Mouse (Mus musculus) heart, embryonic 15.5 days (tissue): ENCODE results near the gene Snx7. TPM values are rescaled to one million over a fixed set of nuclear protein-coding genes. Genes with fewer than 3 reads are reported as not detected.

Experiments
- ATAC-seq: fragments of 200-750 bp; cut with Nextera tagmentation; replicated peaks from 2 replicates; pipeline ENCODE4 v1.8.0; 2017; ENCODE audit warnings: low read depth, moderate TSS enrichment; ENCODE audit not compliant: insufficient number of reproducible peaks, insufficient read depth, low FRiP score
- H3K27ac ChIP-seq: fragments of 300-500 bp; sonication (generic); 2 replicates; pipeline ENCODE4 v1.5.1; 2015; ENCODE audit warnings: mild to moderate bottlenecking, inconsistent platforms
- H3K27me3 ChIP-seq: fragments of 300-500 bp; sonication (generic); 2 replicates; pipeline ENCODE4 v1.6.1; 2015; ENCODE audit warnings: inconsistent platforms
- H3K36me3 ChIP-seq: fragments of 300-500 bp; sonication (generic); 2 replicates; pipeline ENCODE4 v1.6.1; 2015; ENCODE audit warnings: mild to moderate bottlenecking, inconsistent platforms
- H3K4me1 ChIP-seq: fragments of 300-500 bp; sonication (generic); replicated peaks from 2 replicates; pipeline ENCODE4 v1.6.1; 2015; ENCODE audit warnings: inconsistent platforms
- H3K4me2 ChIP-seq: fragments of 300-500 bp; sonication (generic); 2 replicates; pipeline ENCODE4 v1.6.1; 2015; ENCODE audit warnings: inconsistent platforms, mild to moderate bottlenecking, moderate library complexity
- H3K4me3 ChIP-seq: fragments of 300-500 bp; sonication (generic); 2 replicates; pipeline ENCODE4 v1.5.1; 2015; ENCODE audit warnings: mild to moderate bottlenecking, inconsistent platforms
- H3K9ac ChIP-seq: fragments of 300-500 bp; sonication (generic); 2 replicates; pipeline ENCODE4 v1.6.1; 2015; ENCODE audit warnings: mild to moderate bottlenecking, inconsistent platforms
- H3K9me3 ChIP-seq: fragments of 300-500 bp; sonication (generic); replicated peaks from 2 replicates; pipeline ENCODE4 v1.6.1; 2016; ENCODE audit warnings: inconsistent platforms
- WGBS: fragments of 180-500 bp; shearing (Covaris S2); methylation state at CpG from one replicate; pipeline ENCODE4 v1.1.7; 2015; ENCODE audit warnings: mixed read lengths; 5-methylcytosine and 5-hydroxymethylcytosine counted together
- polyA plus RNA-seq: library from polyadenylated mRNA; unstranded; fragments of >200 nt; fragmentation: Nextera tagmentation; extraction: Ambion mirVana; gene quantifications from 2 replicates; pipeline ENCODE4 v1.2.1, GENCODE M21; 2015

The Snx7 gene
- polyA plus RNA-seq, 1 experiment from 2014 or later = 43.8 TPM

GRCm38 (mm10) chr3:117814218-117814617 lies 54.5 kb downstream of the Snx7 start:
- Histone ChIP-seq H3K4me2 (no peak overlapping the region), H3K9ac (no peak overlapping the region), H3K27ac (no peak overlapping the region), H3K27me3 (no peaks in the 10 kb centered on the region), H3K4me1 (no peaks in the 10 kb centered on the region), H3K4me3 (no peak overlapping the region), H3K36me3 (0 out of 2 replicates have a peak, but pooled peaks cover 5% of the 10 kb centered on the region), H3K9me3 (no peaks in the 10 kb centered on the region)
- no peak for ATAC-seq
- 84% methylated on average over 2 of the region's 2 CpGs for WGBS

GRCm38 (mm10) chr3:117812135-117812534 lies 56.6 kb downstream of the Snx7 start:
- 77% methylated on average over 4 of the region's 4 CpGs for WGBS
- no peak overlapping the region for H3K27ac ChIP-seq
- ATAC-seq = no peak

GRCm38 (mm10) chr3:117805782-117806181 lies 63.0 kb downstream of the Snx7 start:
- Histone ChIP-seq H3K4me1 (no peaks in the 10 kb centered on the region), H3K27ac (no peak overlapping the region), H3K9ac (no peak overlapping the region), H3K4me3 (no peak overlapping the region), H3K36me3 (peaks cover 2% of the 10 kb centered on the region; the same call in 1 of the 2 replicates), H3K4me2 (no peak overlapping the region), H3K9me3 (no peaks in the 10 kb centered on the region), H3K27me3 (no peaks in the 10 kb centered on the region)
- 80% methylated on average over 6 of the region's 6 CpGs for WGBS
- ATAC-seq = no peak

More at GRCm38 (mm10) chr3:117812135-117812534, 56.6 kb downstream of the Snx7 start:
- Histone ChIP-seq H3K4me2 (no peak overlapping the region), H3K4me3 (no peak overlapping the region), H3K9ac (no peak overlapping the region), H3K27me3 (no peaks in the 10 kb centered on the region), H3K36me3 (0 out of 2 replicates have a peak, but pooled peaks cover 5% of the 10 kb centered on the region), H3K9me3 (no peaks in the 10 kb centered on the region), H3K4me1 (no peaks in the 10 kb centered on the region)

DNA sequence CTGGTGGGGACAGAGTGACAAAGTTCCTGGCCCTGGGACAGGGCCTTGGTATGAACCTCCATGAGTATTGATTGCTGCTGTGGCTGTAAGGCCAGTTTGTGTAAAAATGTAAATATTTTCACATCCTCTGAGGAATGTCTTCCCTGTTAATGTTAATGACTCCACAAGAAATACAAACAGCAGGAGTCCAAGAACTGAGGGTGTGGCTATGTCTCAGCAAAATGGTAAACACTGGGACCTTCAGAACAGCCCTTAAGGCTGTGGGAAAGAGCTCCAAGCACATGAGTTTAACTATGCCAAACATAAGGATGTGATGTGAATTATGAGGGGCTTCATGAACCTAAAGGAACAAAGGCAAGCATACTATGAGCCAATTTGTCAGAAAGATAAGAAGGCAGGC lies 74.2 kb downstream of the Snx7 start:
- H3K9ac ChIP-seq = no peak overlapping the region
- no peaks in the 10 kb centered on the region; the same call in 1 of the 2 replicates for H3K9me3 ChIP-seq
- H3K36me3 ChIP-seq = peaks cover 5% of the 10 kb centered on the region; the same call in 1 of the 2 replicates
- no peak overlapping the region for H3K27ac ChIP-seq
- no peaks in the 10 kb centered on the region for H3K27me3 ChIP-seq
- ATAC-seq = no peak
- no peak overlapping the region for H3K4me3 ChIP-seq
- no peak overlapping the region for H3K4me2 ChIP-seq
- no peaks in the 10 kb centered on the region for H3K4me1 ChIP-seq

DNA sequence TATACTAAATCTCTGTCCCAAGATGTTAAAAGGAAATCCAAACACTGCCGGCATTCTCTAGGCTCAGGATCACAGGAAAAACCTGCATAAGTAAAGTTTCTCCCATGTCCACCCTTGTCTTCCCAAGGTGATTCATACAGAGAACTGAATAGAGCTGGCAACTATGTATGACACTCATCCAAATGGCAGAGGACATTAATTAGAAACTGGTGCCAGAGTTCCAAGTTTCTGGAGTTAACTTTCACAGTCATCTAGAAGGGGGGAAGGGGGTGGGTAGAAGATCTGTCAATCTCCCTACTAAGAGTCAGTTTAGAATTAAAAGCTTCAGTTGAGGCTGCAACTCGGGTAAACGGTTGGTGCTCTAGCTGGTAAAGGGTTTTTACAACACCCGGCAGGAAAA lies 76.8 kb downstream of the Snx7 start:
- Histone ChIP-seq H3K4me3 (no peak overlapping the region), H3K36me3 (peaks cover 5% of the 10 kb centered on the region; the same call in 1 of the 2 replicates), H3K4me2 (no peak overlapping the region), H3K9ac (no peak overlapping the region), H3K9me3 (no peaks in the 10 kb centered on the region; the same call in 1 of the 2 replicates), H3K4me1 (no peaks in the 10 kb centered on the region), H3K27ac (no peak overlapping the region), H3K27me3 (no peaks in the 10 kb centered on the region)
- ATAC-seq = no peak
- 85% methylated on average over 4 of the region's 4 CpGs for WGBS

DNA sequence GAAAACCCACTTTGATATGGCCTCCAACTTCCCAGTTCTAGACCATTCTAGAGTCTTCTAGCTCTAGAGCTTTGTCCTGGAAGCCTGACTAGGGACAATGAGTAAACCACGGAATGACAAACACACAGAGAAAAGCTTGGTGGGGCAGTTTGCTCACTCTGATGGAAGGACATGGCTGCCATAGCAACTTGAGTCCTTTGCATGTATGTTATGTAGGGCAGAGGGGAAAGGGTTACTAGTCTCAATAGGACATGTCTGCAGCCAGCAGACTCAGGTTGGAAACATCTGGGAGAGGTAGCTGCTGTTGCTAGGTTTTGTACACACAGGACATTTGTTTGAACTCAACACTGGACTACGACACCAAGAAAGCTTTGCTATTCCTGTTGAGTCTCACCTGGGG lies 77.5 kb downstream of the Snx7 start:
- 80% methylated on average over 2 of the region's 2 CpGs for WGBS
- H3K27ac ChIP-seq = no peak overlapping the region
- no peaks in the 10 kb centered on the region for H3K4me1 ChIP-seq
- no peak for ATAC-seq
- no peak overlapping the region for H3K4me2 ChIP-seq
- H3K27me3 ChIP-seq = no peaks in the 10 kb centered on the region
- no peak overlapping the region for H3K9ac ChIP-seq
- no peaks in the 10 kb centered on the region; the same call in 1 of the 2 replicates for H3K9me3 ChIP-seq
- no peak overlapping the region for H3K4me3 ChIP-seq
- peaks cover 5% of the 10 kb centered on the region; the same call in 1 of the 2 replicates for H3K36me3 ChIP-seq

DNA sequence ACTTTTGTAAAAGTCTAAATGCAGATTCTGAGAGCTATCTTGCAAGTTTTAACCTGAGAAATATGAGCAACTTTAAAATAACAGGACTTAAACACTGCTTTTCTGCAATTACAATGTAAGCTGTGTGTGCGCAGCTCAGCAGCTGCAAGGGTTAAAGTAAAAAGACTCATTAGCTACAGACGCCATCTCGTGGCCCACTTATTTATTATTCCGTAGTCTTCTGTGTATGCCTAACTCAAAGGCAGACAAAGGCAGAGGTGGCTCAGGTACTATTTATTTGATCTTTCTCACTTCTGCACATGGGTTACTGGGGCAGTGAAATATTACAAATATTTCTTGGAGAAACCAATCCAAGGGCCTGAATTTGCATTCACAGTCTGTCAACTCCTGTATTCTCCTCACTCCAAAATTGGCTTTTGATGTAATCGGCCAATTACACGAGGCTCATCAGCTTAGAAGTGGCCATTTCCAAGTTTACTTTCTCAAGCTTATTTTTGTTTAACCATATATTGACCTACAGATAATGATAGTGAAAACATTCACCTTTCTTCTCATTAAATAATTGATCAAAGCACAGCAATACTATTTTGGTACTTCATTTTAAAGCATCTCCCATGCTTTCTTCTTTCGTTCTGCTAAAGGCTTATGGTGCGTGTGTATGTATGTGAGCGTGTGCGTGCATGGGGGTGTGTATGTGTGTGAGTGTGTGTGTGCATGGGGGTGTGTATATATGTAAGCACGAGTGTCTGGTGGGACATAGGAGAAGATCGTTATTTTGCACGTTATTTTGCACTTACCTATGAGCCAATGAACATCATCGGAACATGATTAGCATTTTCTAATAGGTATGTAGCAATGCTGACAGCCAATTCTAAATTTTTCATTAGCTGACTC lies 79.7 kb downstream of the Snx7 start:
- Histone ChIP-seq H3K27me3 (no peaks in the 10 kb centered on the region), H3K36me3 (no peaks in the 10 kb centered on the region), H3K9me3 (no peaks in the 10 kb centered on the region), H3K27ac (no peak overlapping the region), H3K9ac (no peak overlapping the region), H3K4me1 (no peaks in the 10 kb centered on the region), H3K4me3 (no peak overlapping the region), H3K4me2 (no peak overlapping the region)
- WGBS = 72% methylated on average over 14 of the region's 14 CpGs
- no peak for ATAC-seq

DNA sequence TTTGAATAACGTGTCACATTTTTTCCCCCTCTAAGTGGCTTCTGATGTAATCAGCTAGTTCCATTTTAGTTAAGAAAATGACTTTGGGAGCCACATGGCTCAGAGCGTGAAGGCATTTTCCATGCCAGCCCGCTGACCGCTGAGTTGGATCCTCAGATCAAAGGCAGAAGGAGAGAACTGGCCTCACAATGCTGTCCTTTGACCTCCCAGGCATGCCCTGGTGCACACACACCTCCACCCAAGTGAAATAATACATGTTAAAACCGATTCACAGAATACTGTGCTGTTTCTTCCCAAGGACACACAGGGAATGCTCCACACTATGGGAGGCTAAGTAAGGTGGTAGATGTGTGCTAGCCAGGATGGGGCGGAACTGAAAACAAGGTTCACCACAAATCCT lies 81.5 kb downstream of the Snx7 start:
- no peak overlapping the region for H3K27ac ChIP-seq
- H3K4me2 ChIP-seq = no peak overlapping the region
- ATAC-seq = no peak
- H3K27me3 ChIP-seq = no peaks in the 10 kb centered on the region
- no peak overlapping the region for H3K9ac ChIP-seq
- H3K4me3 ChIP-seq = no peak overlapping the region
- no peaks in the 10 kb centered on the region for H3K9me3 ChIP-seq
- H3K36me3 ChIP-seq = no peaks in the 10 kb centered on the region
- WGBS = 75% methylated on average over 6 of the region's 6 CpGs
- no peaks in the 10 kb centered on the region for H3K4me1 ChIP-seq

GRCm38 (mm10) chr3:117752151-117752757 lies 116.5 kb downstream of the Snx7 start:
- Histone ChIP-seq H3K27ac (no peak overlapping the region), H3K4me2 (no peak overlapping the region), H3K27me3 (no peaks in the 10 kb centered on the region), H3K4me1 (no peaks in the 10 kb centered on the region), H3K36me3 (no peaks in the 10 kb centered on the region), H3K9ac (no peak overlapping the region), H3K4me3 (no peak overlapping the region), H3K9me3 (no peaks in the 10 kb centered on the region)
- 84% methylated on average over 5 of the region's 5 CpGs for WGBS
- no peak for ATAC-seq

GRCm38 (mm10) chr3:117751665-117752064 lies 117.1 kb downstream of the Snx7 start:
- WGBS = 64% methylated on average over 2 of the region's 2 CpGs
- Histone ChIP-seq H3K4me1 (no peaks in the 10 kb centered on the region), H3K9me3 (no peaks in the 10 kb centered on the region), H3K4me2 (no peak overlapping the region), H3K27me3 (no peaks in the 10 kb centered on the region), H3K9ac (no peak overlapping the region), H3K4me3 (no peak overlapping the region), H3K27ac (no peak overlapping the region), H3K36me3 (no peaks in the 10 kb centered on the region)
- no peak for ATAC-seq

GRCm38 (mm10) chr3:117749256-117749655 lies 119.5 kb downstream of the Snx7 start:
- H3K27me3 ChIP-seq = no peaks in the 10 kb centered on the region
- no peak for ATAC-seq
- H3K36me3 ChIP-seq = no peaks in the 10 kb centered on the region
- 79% methylated on average over 3 of the region's 3 CpGs for WGBS
- no peak overlapping the region for H3K27ac ChIP-seq
- H3K4me3 ChIP-seq = no peak overlapping the region
- H3K9ac ChIP-seq = no peak overlapping the region
- no peaks in the 10 kb centered on the region for H3K4me1 ChIP-seq
- H3K4me2 ChIP-seq = no peak overlapping the region
- H3K9me3 ChIP-seq = no peaks in the 10 kb centered on the region
